Mouse (Mus musculus): Measurements from ENCODE around the gene Cnr2.
A peak's percentile ranks its signal among the peaks of the same experiment; 100 is the strongest.

Gene Cnr2

GRCm38 (mm10) chr4:135895071-135895571 is at the start of gene Cnr2:
Gene Cnr2, plus strand, starts transcription at chr4:135895394.
- no peak for DNase-seq (ENCODE audit: low read depth, low spot score)

- DNase-seq (ENCODE audit: low read depth, low spot score), result no peak
Observed at GRCm38 (mm10) chr4:135847581-135847980, 47.6 kb upstream of the Cnr2 start.

DNA sequence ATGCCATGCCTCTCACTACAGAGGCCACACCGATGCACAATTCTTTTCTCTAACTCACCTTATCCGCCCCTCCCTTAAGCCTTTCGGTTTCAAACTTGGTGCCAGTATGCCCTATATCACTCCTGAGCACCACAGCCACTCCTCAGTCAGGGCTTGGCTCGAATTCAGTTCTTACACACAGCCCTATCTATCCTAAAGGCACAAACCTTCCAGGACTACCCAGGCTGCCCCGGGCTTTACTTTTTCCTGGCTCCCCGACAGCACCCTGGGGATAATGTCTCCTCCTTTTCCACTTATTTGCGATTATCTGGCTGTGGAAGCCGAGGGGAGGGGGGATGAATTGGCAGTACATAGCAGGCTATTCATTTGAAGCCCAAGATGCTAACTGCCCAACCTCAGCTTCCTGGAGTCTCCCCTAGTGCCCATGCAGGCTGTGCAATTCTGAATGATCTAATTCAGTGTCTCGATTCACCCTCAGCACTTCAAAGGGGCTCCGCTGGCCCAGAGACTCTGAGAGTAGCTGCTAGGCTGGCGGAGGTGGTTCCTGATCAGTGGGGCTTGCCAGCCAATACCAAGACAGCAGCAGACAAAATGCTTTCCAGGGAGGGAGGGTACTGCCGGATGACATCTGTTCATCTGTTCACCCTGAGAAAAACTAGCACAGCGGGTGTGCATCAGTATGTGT is 44.6 kb upstream of the Cnr2 start:
- DNase-seq (ENCODE audit: low read depth, low spot score), result no peak

GRCm38 (mm10) chr4:135851942-135852341 is 43.3 kb upstream of the Cnr2 start:
- DNase-seq (ENCODE audit: low read depth, low spot score), result no peak

DNA sequence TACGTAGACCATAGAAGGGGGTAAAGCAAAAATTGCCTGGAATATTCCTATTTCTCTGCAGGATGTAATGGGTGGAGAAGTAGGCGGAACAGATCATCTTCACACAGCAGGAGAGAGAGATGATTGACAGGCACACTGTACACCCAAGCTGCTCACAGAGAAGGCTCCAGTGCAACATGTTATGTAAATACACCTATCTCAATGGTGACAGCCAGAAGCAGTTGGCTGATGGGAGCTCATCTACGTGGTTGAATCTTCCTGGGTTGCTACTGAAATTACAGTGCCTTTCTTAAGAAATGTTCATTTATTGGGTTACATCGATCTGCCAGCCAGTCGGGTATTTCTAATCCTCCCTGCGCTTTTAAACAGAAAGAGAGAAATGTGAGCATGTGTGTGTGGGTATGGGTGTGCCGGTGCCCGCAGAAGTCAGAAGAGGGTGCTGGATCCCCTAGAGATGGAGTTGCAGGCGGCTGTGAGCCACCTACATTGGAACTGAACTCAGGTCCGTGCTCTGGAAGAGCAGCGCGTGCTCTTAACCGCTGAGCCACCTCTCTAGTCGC is 41.1 kb upstream of the Cnr2 start:
- DNase-seq (ENCODE audit: low read depth, low spot score), result no peak

DNA sequence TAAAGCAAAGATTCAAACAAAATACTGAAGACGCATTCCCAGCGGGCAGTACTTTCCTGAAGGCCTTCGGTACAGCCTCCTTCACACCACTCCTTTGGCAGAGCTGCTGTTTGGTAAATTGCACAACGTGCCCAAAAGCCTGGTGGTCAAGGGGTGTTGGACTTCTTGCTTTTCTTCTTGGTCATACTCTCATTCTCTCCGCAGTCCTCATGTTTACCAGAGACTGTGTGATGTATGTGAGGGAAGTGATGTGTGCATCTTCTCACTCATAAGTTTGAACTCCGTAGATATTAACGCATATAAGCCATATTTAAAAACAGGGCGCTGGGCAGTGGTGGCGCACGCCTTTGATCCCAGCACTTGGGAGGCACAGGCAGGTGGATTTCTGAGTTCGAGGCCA is 40.6 kb upstream of the Cnr2 start:
- no peak for DNase-seq (ENCODE audit: low read depth, low spot score)

- no peak for DNase-seq (ENCODE audit: low read depth, low spot score)
Observed at GRCm38 (mm10) chr4:135855080-135855479, 40.1 kb upstream of the Cnr2 start.

- DNase-seq (ENCODE audit: low read depth, low spot score), result peak; percentile 95
Observed at GRCm38 (mm10) chr4:135855536-135856222, 39.5 kb upstream of the Cnr2 start, which contains the start of gene Srsf10. Gene Srsf10, plus strand, starts transcription at chr4:135855747.

- DNase-seq (ENCODE audit: low read depth, low spot score), result no peak
Observed at GRCm38 (mm10) chr4:135856223-135857091, 38.7 kb upstream of the Cnr2 start.

DNA sequence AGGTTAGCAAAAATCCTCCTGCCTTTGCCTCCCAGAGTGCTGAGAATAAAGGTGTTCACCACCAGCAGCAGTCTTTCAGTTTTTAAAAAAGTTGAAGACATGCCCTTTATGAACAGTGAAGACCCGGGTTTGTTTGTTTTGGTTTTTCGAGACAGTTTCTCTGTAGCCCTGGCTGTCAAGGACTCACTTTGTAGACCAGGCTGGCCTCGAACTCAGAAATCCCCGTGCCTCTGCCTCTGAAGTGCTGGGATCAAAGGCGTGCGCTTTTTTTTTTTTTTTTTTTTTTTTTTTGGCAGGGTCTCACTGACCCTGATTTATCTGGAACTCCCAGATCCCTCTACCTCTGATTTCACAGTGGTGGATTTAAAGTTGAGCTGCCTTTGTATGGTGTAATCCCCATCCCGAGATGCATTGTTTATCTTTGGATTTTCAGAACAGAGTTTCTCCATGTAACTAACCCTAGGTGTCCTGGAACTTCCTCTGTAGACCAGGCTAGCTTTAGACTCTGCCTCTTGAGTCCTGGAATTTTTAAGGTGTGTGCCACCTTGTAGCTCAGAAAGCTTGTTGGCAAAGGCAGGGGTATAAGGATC is 37.5 kb upstream of the Cnr2 start:
- no peak for DNase-seq (ENCODE audit: low read depth, low spot score)

- no peak for DNase-seq (ENCODE audit: low read depth, low spot score)
Observed at GRCm38 (mm10) chr4:135868996-135869395, 26.2 kb upstream of the Cnr2 start.

DNA sequence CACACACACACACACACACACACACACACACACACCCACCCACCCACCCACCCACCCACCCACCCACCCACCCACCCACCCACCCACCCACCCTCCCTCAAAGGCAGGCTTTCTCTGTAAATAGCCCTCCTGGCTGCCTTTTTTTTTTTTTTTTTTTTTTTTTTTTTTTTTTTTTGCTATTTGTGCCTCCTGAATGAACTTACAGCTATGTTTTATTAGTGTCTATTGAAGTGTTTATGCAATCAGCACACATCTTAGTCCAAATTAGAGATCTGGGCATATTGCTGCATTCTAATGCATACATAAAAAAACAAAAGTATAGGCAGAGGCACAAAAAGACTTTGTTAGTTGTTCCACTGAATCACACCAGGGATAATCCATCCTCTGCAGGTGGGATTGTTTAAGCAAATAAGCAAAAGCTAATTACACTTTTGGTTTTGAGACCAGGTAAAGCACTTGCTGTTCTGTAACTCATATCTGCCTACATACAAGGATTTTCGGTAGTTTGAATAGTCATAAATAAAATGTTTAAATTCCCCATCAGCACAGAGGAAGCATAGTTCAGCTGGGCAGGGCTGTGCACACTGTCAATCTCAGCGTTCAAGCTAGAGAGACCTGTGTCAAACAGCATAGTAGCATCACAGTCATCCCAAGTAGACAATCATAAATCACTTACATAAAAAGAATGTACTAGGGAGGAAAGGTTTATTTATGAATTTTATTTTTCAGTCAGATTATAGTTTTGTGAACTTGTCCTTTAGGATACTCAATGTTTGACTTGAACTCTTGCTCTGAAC is 24.8 kb upstream of the Cnr2 start:
- DNase-seq (ENCODE audit: low read depth, low spot score), result no peak

DNA sequence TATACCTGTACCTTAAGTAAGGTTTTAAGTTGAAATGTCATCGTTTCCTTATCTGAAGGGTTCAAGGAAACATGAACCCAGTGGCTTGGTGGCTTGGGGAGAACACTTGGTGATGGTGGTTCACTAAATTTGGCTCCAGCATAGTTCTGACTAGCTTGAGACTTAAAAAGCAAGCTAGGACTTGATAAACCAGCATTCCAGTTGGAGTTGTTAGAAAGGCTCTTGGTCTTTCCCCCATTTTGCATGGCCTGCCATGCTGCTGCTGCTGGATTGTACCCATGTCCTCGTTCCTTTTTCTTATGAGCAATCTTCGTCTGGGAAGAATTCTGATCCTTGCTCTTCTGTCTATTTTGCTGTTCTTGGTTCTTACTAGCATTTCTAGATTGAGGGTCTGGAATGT is 23.2 kb upstream of the Cnr2 start:
- DNase-seq (ENCODE audit: low read depth, low spot score), result no peak

DNA sequence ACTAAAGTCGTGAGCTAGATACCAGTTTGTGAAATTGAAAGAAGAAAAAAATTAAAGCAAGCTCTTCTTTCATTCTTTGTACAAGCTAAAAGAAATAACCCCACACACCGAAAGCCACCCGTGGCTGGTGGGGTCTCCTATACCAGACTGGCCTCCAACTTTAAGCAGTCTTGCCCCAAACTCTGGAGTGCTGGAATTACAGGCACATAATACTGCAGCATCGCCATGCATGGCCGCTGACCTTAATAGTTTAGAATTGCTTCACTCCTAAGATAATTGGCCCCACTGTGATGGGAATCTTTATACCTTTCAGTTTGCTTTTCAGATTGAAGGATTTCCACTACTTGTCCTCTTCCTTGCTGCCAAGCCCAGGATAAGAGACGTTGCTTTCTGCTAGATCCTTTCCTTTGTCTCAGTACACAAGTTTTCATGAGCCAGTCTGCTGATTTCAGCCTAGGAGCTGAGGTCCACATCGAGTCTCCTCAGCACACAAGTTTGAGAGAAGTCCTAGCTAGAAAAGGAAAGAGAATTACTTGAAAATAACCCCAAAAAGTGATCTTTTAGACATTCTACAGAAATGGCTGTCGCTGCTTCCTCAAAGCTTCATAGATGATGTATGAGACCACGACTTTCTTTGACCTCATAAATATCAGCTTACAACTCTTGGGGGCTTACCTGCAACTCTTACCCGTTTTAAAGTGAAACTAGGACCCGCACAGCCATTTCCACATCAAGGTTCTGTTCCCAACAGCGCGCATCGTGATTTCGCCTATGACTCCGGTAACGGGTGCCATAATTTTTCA is 22.4 kb upstream of the Cnr2 start:
- no peak for DNase-seq (ENCODE audit: low read depth, low spot score)

DNA sequence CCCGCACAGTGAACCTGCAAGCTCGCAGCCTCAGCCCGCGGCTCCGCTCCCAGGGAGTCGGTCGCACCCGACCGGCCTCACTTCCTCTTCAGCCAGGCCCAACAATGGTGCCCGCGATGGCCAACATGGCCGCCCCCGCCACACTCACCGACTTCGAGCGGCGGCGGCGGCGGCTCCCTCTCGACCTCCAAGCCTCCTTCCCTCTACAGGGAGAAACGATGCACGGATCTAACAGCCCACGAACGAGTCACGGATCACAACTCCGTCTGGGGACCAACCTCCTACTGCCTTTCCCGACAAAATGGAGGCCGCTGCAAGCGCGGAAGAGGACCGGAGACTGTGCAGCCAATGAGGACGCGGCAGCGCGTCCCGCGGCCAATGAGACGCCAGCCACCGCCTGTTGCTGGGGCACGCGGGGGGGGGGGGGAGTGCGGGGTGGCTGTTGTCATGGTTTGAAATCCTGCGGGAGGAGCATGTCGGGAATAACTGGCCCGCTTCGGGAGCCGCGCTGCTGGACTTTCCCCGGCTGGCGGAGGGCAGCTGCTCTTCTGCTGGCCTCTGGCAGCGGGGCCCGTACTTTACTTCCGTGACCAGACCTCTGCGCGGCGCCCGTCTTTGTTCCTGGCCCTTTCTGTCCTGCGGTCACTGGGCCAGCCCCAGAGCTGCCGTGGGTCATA is 21.5 kb upstream of the Cnr2 start, which contains the start of gene Pnrc2:
Gene Pnrc2, minus strand, starts transcription at position 325 of the 677 bp plus-strand sequence.
- peak; percentile 89 for DNase-seq (ENCODE audit: low read depth, low spot score)

DNA sequence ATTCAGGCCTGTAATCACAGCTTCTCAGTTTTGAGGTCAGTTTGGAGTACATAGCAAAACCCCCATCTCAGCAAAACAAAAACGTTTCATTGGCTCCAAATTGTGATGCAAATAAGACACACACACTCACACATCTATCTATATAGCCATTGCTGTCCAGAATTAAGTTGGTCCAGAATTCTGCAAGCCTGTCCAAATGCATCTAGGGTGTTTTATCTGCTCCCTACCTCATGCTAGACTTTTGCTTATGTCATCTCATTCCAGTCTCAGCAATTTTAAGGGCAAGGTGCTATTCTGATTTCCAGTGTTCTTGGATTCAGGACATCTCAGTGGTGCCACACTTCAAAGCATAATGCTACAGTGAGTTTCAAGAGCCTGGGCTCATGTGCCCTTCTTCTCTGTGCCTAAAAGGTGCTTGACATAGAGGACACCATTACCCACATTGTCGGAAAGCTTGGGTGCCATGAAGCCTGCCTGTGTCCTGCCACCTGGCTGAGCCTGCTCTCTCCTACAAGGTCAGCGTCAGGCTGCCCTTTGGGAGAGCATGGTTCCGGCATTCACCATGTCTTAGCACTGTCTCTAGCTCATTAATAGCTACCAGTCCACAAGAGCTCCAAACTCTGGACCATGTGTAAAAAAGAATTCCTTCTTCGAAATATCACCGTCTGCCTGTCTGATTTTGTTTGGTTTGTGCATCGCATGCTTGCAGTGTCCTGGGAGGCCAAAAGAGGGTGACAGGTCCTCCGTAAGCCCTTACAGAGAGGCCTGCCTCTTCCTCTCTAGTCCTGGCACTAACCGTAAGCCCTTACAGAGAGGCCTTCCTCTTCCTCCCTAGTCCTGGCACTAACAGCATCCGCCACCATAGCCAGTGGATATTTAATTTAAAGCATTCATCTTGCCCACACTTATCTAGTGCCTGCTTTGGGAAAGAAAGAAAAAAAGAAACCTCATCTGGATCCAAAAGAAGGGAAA is 20.3 kb upstream of the Cnr2 start:
- DNase-seq (ENCODE audit: low read depth, low spot score), result no peak

GRCm38 (mm10) chr4:135875546-135875945 is 19.6 kb upstream of the Cnr2 start:
- no peak for DNase-seq (ENCODE audit: low read depth, low spot score)
